Mouse (Mus musculus) liver, adult 2 months (tissue): Measurements from ENCODE around the gene Lpar2.

ENCODE experiments used
- CTCF ChIP-seq: fragments of 200-500 bp; IDR thresholded peaks from 2 replicates; pipeline ENCODE4 v1.5.1; 2011; ENCODE audit warnings: low read depth, low read length, control low read depth
- POLR2A ChIP-seq: fragments of 200-500 bp; IDR thresholded peaks from 2 replicates; pipeline ENCODE4 v1.6.1; 2011; ENCODE audit warnings: low read length, control low read depth; ENCODE audit not compliant: insufficient read depth; ENCODE audit errors: extremely low read depth

GRCm38 (mm10) chr8:69794901-69795300, 27.3 kb upstream of the Lpar2 start:
- TF ChIP-seq POLR2A (no peak), CTCF (no peak)
